Mouse (Mus musculus): ENCODE data around the gene Sos1. TPM values are rescaled to one million over a fixed set of nuclear protein-coding genes. Genes with fewer than 3 reads are reported as not detected.

The Sos1 gene
- polyA plus RNA-seq, 1 experiment from 2014 or later, result 3.9 TPM

- 91% methylated on average over 1 of the region's 1 CpGs for WGBS
- ATAC-seq, result no peak
Measured at GRCm38 (mm10) chr17:80420998-80421397, 59.3 kb downstream of the Sos1 start.

GRCm38 (mm10) chr17:80418572-80419210 lies 61.6 kb downstream of the Sos1 start:
- no peak for TF ChIP-seq CTCF (IDR thresholded peaks at IDR 0.05; ENCODE audit: low read depth)
- peaks cover 49% of the 10 kb centered on the region for H3K36me3 ChIP-seq (ENCODE audit: control insufficient read depth, insufficient read depth)
- WGBS, result 87% methylated on average over 10 of the region's 10 CpGs
- H3K9ac ChIP-seq (ENCODE audit: low read depth, low read length), result no peak overlapping the region
- H3K4me1 ChIP-seq (replicated peaks; ENCODE audit: control insufficient read depth, insufficient read depth, low read length), result no peaks in the 10 kb centered on the region
- no peak overlapping the region for H3K4me3 ChIP-seq (ENCODE audit: low read depth, low read length)
- no peaks in the 10 kb centered on the region for H3K9me3 ChIP-seq (ENCODE audit: control insufficient read depth)
- H3K27ac ChIP-seq (ENCODE audit: low read depth, low read length), result no peak overlapping the region
- H3K27me3 ChIP-seq (replicated peaks; ENCODE audit: control insufficient read depth, insufficient read depth, low read length), result no peaks in the 10 kb centered on the region
- no peak overlapping the region for H3K4me2 ChIP-seq (replicated peaks; ENCODE audit: low read depth)
- no peak for ATAC-seq

More at GRCm38 (mm10) chr17:80420998-80421397, 59.3 kb downstream of the Sos1 start:
- Histone ChIP-seq H3K27ac (ENCODE audit: low read depth, low read length) (no peak overlapping the region), H3K9ac (ENCODE audit: low read depth, low read length) (no peak overlapping the region), H3K36me3 (ENCODE audit: control insufficient read depth, insufficient read depth) (peaks cover 37% of the 10 kb centered on the region), H3K4me2 (replicated peaks; ENCODE audit: low read depth) (no peak overlapping the region), H3K9me3 (ENCODE audit: control insufficient read depth) (no peaks in the 10 kb centered on the region), H3K4me1 (replicated peaks; ENCODE audit: control insufficient read depth, insufficient read depth, low read length) (no peaks in the 10 kb centered on the region), H3K27me3 (replicated peaks; ENCODE audit: control insufficient read depth, insufficient read depth, low read length) (no peaks in the 10 kb centered on the region), H3K4me3 (ENCODE audit: low read depth, low read length) (no peak overlapping the region)
- no peak for TF ChIP-seq CTCF (IDR thresholded peaks at IDR 0.05; ENCODE audit: low read depth)

GRCm38 (mm10) chr17:80411182-80411581 lies 69.1 kb downstream of the Sos1 start:
- no peaks in the 10 kb centered on the region for H3K9me3 ChIP-seq (ENCODE audit: control insufficient read depth)
- ATAC-seq, result no peak
- WGBS, result 46% methylated on average over 1 of the region's 1 CpGs
- no peak overlapping the region for H3K9ac ChIP-seq (ENCODE audit: low read depth, low read length)
- no peak overlapping the region for H3K4me3 ChIP-seq (ENCODE audit: low read depth, low read length)
- H3K4me1 ChIP-seq (replicated peaks; ENCODE audit: control insufficient read depth, insufficient read depth, low read length), result no peaks in the 10 kb centered on the region
- TF ChIP-seq CTCF (IDR thresholded peaks at IDR 0.05; ENCODE audit: low read depth), result peak; percentile 62
- H3K27ac ChIP-seq (ENCODE audit: low read depth, low read length), result no peak overlapping the region
- peaks cover 48% of the 10 kb centered on the region for H3K36me3 ChIP-seq (ENCODE audit: control insufficient read depth, insufficient read depth)
- H3K27me3 ChIP-seq (replicated peaks; ENCODE audit: control insufficient read depth, insufficient read depth, low read length), result no peaks in the 10 kb centered on the region
- no peak overlapping the region for H3K4me2 ChIP-seq (replicated peaks; ENCODE audit: low read depth)

- Histone ChIP-seq H3K27me3 (replicated peaks; ENCODE audit: control insufficient read depth, insufficient read depth, low read length) (no peaks in the 10 kb centered on the region), H3K9ac (ENCODE audit: low read depth, low read length) (no peak overlapping the region), H3K9me3 (ENCODE audit: control insufficient read depth) (no peaks in the 10 kb centered on the region), H3K4me2 (replicated peaks; ENCODE audit: low read depth) (no peak overlapping the region), H3K4me1 (replicated peaks; ENCODE audit: control insufficient read depth, insufficient read depth, low read length) (no peaks in the 10 kb centered on the region), H3K4me3 (ENCODE audit: low read depth, low read length) (no peak overlapping the region), H3K27ac (ENCODE audit: low read depth, low read length) (no peak overlapping the region), H3K36me3 (ENCODE audit: control insufficient read depth, insufficient read depth) (peaks cover 19% of the 10 kb centered on the region)
- no peak for ATAC-seq
- no peak for TF ChIP-seq CTCF (IDR thresholded peaks at IDR 0.05; ENCODE audit: low read depth)
- 96% methylated on average over 7 of the region's 7 CpGs for WGBS
Measured at GRCm38 (mm10) chr17:80398243-80398642, 82.0 kb downstream of the Sos1 start.

- no peaks in the 10 kb centered on the region for H3K4me1 ChIP-seq (replicated peaks; ENCODE audit: control insufficient read depth, insufficient read depth, low read length)
- ATAC-seq, result peak; percentile 79
- 13% methylated on average over 17 of the region's 17 CpGs for WGBS
- peak overlapping the region; percentile 23; the same call in 1 of the 2 replicates for H3K9ac ChIP-seq (ENCODE audit: low read depth, low read length)
- H3K27ac ChIP-seq (ENCODE audit: low read depth, low read length), result no peak overlapping the region
- peak overlapping the region; percentile 76 for H3K4me2 ChIP-seq (replicated peaks; ENCODE audit: low read depth)
- peak; percentile 75 for TF ChIP-seq CTCF (IDR thresholded peaks at IDR 0.05; ENCODE audit: low read depth)
- H3K36me3 ChIP-seq (ENCODE audit: control insufficient read depth, insufficient read depth), result no peaks in the 10 kb centered on the region
- H3K4me3 ChIP-seq (ENCODE audit: low read depth, low read length), result peak overlapping the region; percentile 42
- H3K9me3 ChIP-seq (ENCODE audit: control insufficient read depth), result no peaks in the 10 kb centered on the region
- no peaks in the 10 kb centered on the region for H3K27me3 ChIP-seq (replicated peaks; ENCODE audit: control insufficient read depth, insufficient read depth, low read length)
Measured at GRCm38 (mm10) chr17:80391423-80392403, 88.5 kb downstream of the Sos1 start.

GRCm38 (mm10) chr17:80390024-80390423 lies 90.2 kb downstream of the Sos1 start:
- Histone ChIP-seq H3K4me2 (replicated peaks; ENCODE audit: low read depth) (no peak overlapping the region), H3K27ac (ENCODE audit: low read depth, low read length) (no peak overlapping the region), H3K9ac (ENCODE audit: low read depth, low read length) (no peak overlapping the region), H3K9me3 (ENCODE audit: control insufficient read depth) (no peaks in the 10 kb centered on the region), H3K27me3 (replicated peaks; ENCODE audit: control insufficient read depth, insufficient read depth, low read length) (no peaks in the 10 kb centered on the region), H3K4me1 (replicated peaks; ENCODE audit: control insufficient read depth, insufficient read depth, low read length) (no peaks in the 10 kb centered on the region), H3K36me3 (ENCODE audit: control insufficient read depth, insufficient read depth) (no peaks in the 10 kb centered on the region), H3K4me3 (ENCODE audit: low read depth, low read length) (no peak overlapping the region)
- ATAC-seq, result no peak
- WGBS, result 76% methylated on average over 10 of the region's 10 CpGs
- TF ChIP-seq CTCF (IDR thresholded peaks at IDR 0.05; ENCODE audit: low read depth), result no peak
